8 mouse cellular contexts compared by ENCODE assay signal in genomic region chr6:87466221-87466620, GRCm38 (mm10). TPM values are rescaled to one million over a fixed set of nuclear protein-coding genes. Genes with fewer than 3 reads are reported as not detected.
A peak's percentile ranks its signal among the peaks of the same experiment; 100 is the strongest.
DNase-seq lines count a peak whose midpoint lies in the region; ATAC-seq and TF ChIP-seq lines count a peak whose summit lies in the region.

No protein-coding gene starts in this region.

- 7% methylated on average over 12 of the region's 12 CpGs for WGBS in intestine, postnatal 0 days
- 10% methylated on average over 12 of the region's 12 CpGs for WGBS in limb, embryonic 12.5 days

- no peaks in the 10 kb centered on the region for H3K4me1 ChIP-seq in intestine, postnatal 0 days (replicated peaks; ENCODE audit: control insufficient read depth, insufficient read depth, low read length)
- peaks cover 12% of the 10 kb centered on the region for H3K4me1 ChIP-seq in limb, embryonic 12.5 days (replicated peaks)

- H3K36me3 ChIP-seq in intestine, postnatal 0 days (ENCODE audit: control insufficient read depth, insufficient read depth), result no peaks in the 10 kb centered on the region
- H3K36me3 ChIP-seq in limb, embryonic 12.5 days, result no peaks in the 10 kb centered on the region
- H3K36me3 ChIP-seq in splenic B cell, adult 2 months (ENCODE audit: control insufficient read depth, insufficient read depth, low read length, poor library complexity, severe bottlenecking), result peaks cover 41% of the 10 kb centered on the region

- TF ChIP-seq CTCF in intestine, postnatal 0 days (IDR thresholded peaks at IDR 0.05; ENCODE audit: low read depth), result peak; percentile 96

- ATAC-seq in intestine, postnatal 0 days, result 0 out of 2 replicates have a peak, but pooled peaks have one; percentile 19
- no peak for ATAC-seq in limb, embryonic 12.5 days (ENCODE audit: insufficient number of reproducible peaks, insufficient read depth, low FRiP score, low TSS enrichment, low read depth)
- ATAC-seq in monocyte, adult 5-6 weeks (replicated peaks; ENCODE audit: insufficient number of reproducible peaks, low FRiP score, low TSS enrichment, poor library complexity, severe bottlenecking), result peak; percentile 67; the same call in 1 of the 2 replicates

- no peak overlapping the region for H3K9ac ChIP-seq in intestine, postnatal 0 days (ENCODE audit: low read depth, low read length)
- no peak overlapping the region for H3K9ac ChIP-seq in limb, embryonic 12.5 days (replicated peaks)

- H3K27ac ChIP-seq in intestine, postnatal 0 days (ENCODE audit: low read depth, low read length), result no peak overlapping the region
- no peak overlapping the region for H3K27ac ChIP-seq in limb, embryonic 12.5 days

- no peak overlapping the region for H3K4me3 ChIP-seq in intestine, postnatal 0 days (ENCODE audit: low read depth, low read length)
- no peak overlapping the region for H3K4me3 ChIP-seq in limb, embryonic 12.5 days (replicated peaks)

- no peaks in the 10 kb centered on the region for H3K27me3 ChIP-seq in intestine, postnatal 0 days (replicated peaks; ENCODE audit: control insufficient read depth, insufficient read depth, low read length)
- H3K27me3 ChIP-seq in limb, embryonic 12.5 days, result no peaks in the 10 kb centered on the region
- no peaks in the 10 kb centered on the region for H3K27me3 ChIP-seq in splenic B cell, adult 2 months (ENCODE audit: control insufficient read depth, insufficient read depth, low read length, poor library complexity, severe bottlenecking)

- H3K9me3 ChIP-seq in intestine, postnatal 0 days (ENCODE audit: control insufficient read depth), result no peaks in the 10 kb centered on the region
- no peaks in the 10 kb centered on the region for H3K9me3 ChIP-seq in limb, embryonic 12.5 days

- peak overlapping the region; percentile 37; the same call in 1 of the 2 replicates for H3K4me2 ChIP-seq in intestine, postnatal 0 days (replicated peaks; ENCODE audit: low read depth)
- H3K4me2 ChIP-seq in limb, embryonic 12.5 days, result peak overlapping the region; percentile 47

- DNase-seq in ovary, postnatal 10 days (ENCODE audit: low spot score), result peak; percentile 31
- DNase-seq in ovary, adult 18-20 months (ENCODE audit: low spot score), result no peak
- peak; percentile 90 for DNase-seq in embryo, embryonic 11 days
- DNase-seq in gastrocnemius, postnatal 4 days (ENCODE audit: low spot score in 2 of 2), result peak; percentile 48 to 70
- DNase-seq in splenic B cell, adult 2 months (ENCODE audit: low read depth, low spot score), result peak; percentile 84

RNA-seq across cellular contexts. Expression of gene Bmp10, which starts 37.4 kb away (rescaled TPM):
- total RNA-seq in gastrocnemius, postnatal 4 days (2021), result not detected
- not detected in 2 replicates for polyA plus RNA-seq in intestine, postnatal 0 days (2015; fragmentation: Nextera tagmentation; extraction: Ambion mirVana)
- not detected in 2 replicates for polyA plus RNA-seq in limb, embryonic 12.5 days (2016; fragmentation: Nextera tagmentation; extraction: Ambion mirVana)
- total RNA-seq in monocyte, adult 5-6 weeks (2017), result not detected in 3 replicates
